10 mouse cellular contexts compared by ENCODE assay signal in genomic region chr2:158510665-158511064, GRCm38 (mm10). TPM values are rescaled to one million over a fixed set of nuclear protein-coding genes. Genes with fewer than 3 reads are reported as not detected.
DNase-seq lines count a peak whose midpoint lies in the region; ATAC-seq and TF ChIP-seq lines count a peak whose summit lies in the region.
"Had no signal": no experiment of that assay in that cellular context is flagged by ENCODE, and none has a peak within 500 bp of the region (broad histone marks: within the 10 kb centered on the region; RNA-seq: fewer than 3 reads in every experiment).

No protein-coding gene starts in this region.

- TF ChIP-seq CTCF in intestine, postnatal 0 days (IDR thresholded peaks at IDR 0.05; ENCODE audit: low read depth): no peak
- no peak for TF ChIP-seq CTCF in left cerebral cortex, adult 2 months (IDR thresholded peaks at IDR 0.05)

- H3K27ac ChIP-seq in intestine, embryonic 14.5 days (ENCODE audit: low read depth): no peak overlapping the region
- no peak overlapping the region for H3K27ac ChIP-seq in intestine, postnatal 0 days (ENCODE audit: low read depth, low read length)
- no peak overlapping the region for H3K27ac ChIP-seq in midbrain, embryonic 11.5 days (ENCODE audit: low read depth, low read length)
- H3K27ac ChIP-seq in left cerebral cortex, adult 2 months: no peak overlapping the region

- H3K4me1 ChIP-seq in intestine, embryonic 14.5 days (replicated peaks; ENCODE audit: control insufficient read depth, insufficient read depth, low read length): no peaks in the 10 kb centered on the region
- no peaks in the 10 kb centered on the region for H3K4me1 ChIP-seq in intestine, postnatal 0 days (replicated peaks; ENCODE audit: control insufficient read depth, insufficient read depth, low read length)
- no peaks in the 10 kb centered on the region for H3K4me1 ChIP-seq in midbrain, embryonic 11.5 days (ENCODE audit: control insufficient read depth, insufficient read depth, low read length)

- H3K9ac ChIP-seq in intestine, embryonic 14.5 days (ENCODE audit: low read length): no peak overlapping the region
- H3K9ac ChIP-seq in intestine, postnatal 0 days (ENCODE audit: low read depth, low read length): no peak overlapping the region
- no peak overlapping the region for H3K9ac ChIP-seq in midbrain, embryonic 11.5 days (ENCODE audit: low read length)

- H3K27me3 ChIP-seq in intestine, embryonic 14.5 days (replicated peaks; ENCODE audit: control insufficient read depth, insufficient read depth, low read length): no peaks in the 10 kb centered on the region
- no peaks in the 10 kb centered on the region for H3K27me3 ChIP-seq in intestine, postnatal 0 days (replicated peaks; ENCODE audit: control insufficient read depth, insufficient read depth, low read length)
- no peaks in the 10 kb centered on the region for H3K27me3 ChIP-seq in midbrain, embryonic 11.5 days (ENCODE audit: control insufficient read depth, insufficient read depth, low read length)

- intact Hi-C loops in left cerebral cortex, adult 2 months (cut with DNase I): no loop called here

- no peak overlapping the region for H3K4me3 ChIP-seq in intestine, embryonic 14.5 days (ENCODE audit: low read depth, low read length)
- no peak overlapping the region for H3K4me3 ChIP-seq in intestine, postnatal 0 days (ENCODE audit: low read depth, low read length)
- no peak overlapping the region for H3K4me3 ChIP-seq in midbrain, embryonic 11.5 days (ENCODE audit: low read depth, low read length)
- H3K4me3 ChIP-seq in left cerebral cortex, adult 2 months: no peak overlapping the region

- no peaks in the 10 kb centered on the region for H3K9me3 ChIP-seq in intestine, embryonic 14.5 days (ENCODE audit: control insufficient read depth, low read length)
- H3K9me3 ChIP-seq in intestine, postnatal 0 days (ENCODE audit: control insufficient read depth): no peaks in the 10 kb centered on the region
- H3K9me3 ChIP-seq in midbrain, embryonic 11.5 days (ENCODE audit: control insufficient read depth, low read length): no peaks in the 10 kb centered on the region
- H3K9me3 ChIP-seq: G1E had no signal

- peak; percentile 63 for ATAC-seq in intestine, embryonic 14.5 days (replicated peaks; ENCODE audit: low FRiP score, low TSS enrichment, low read depth)
- no peak for ATAC-seq in intestine, postnatal 0 days
- ATAC-seq in midbrain, embryonic 11.5 days (ENCODE audit: low FRiP score): no peak

- WGBS in intestine, embryonic 14.5 days: 63% methylated on average over 6 of the region's 6 CpGs
- 49% methylated on average over 6 of the region's 6 CpGs for WGBS in intestine, postnatal 0 days
- 83% methylated on average over 6 of the region's 6 CpGs for WGBS in midbrain, embryonic 11.5 days

- no peaks in the 10 kb centered on the region for H3K36me3 ChIP-seq in intestine, embryonic 14.5 days (ENCODE audit: control insufficient read depth, insufficient read depth, low read length)
- no peaks in the 10 kb centered on the region for H3K36me3 ChIP-seq in intestine, postnatal 0 days (ENCODE audit: control insufficient read depth, insufficient read depth)
- H3K36me3 ChIP-seq in midbrain, embryonic 11.5 days (ENCODE audit: control insufficient read depth, insufficient read depth, low read length): no peaks in the 10 kb centered on the region
- H3K36me3 ChIP-seq: G1E had no signal

- H3K4me2 ChIP-seq in intestine, embryonic 14.5 days (ENCODE audit: low read length): no peak overlapping the region
- H3K4me2 ChIP-seq in intestine, postnatal 0 days (replicated peaks; ENCODE audit: low read depth): no peak overlapping the region
- no peak overlapping the region for H3K4me2 ChIP-seq in midbrain, embryonic 11.5 days

- peak; percentile 58 for DNase-seq in intestine, embryonic 14.5 days (ENCODE audit: low spot score)
- DNase-seq in adrenal gland, postnatal 10 days: peak; percentile 85
- DNase-seq in kidney, postnatal 14 days: peak; percentile 77
- peak; percentile 32 for DNase-seq in skeletal muscle tissue, adult 2 months (ENCODE audit: low read depth, low spot score)
- no peak for DNase-seq in left cerebral cortex, adult 8-10 months (ENCODE audit: low spot score in 2 of 2)
- DNase-seq in midbrain, embryonic 11.5 days (ENCODE audit: low spot score, missing footprints): no peak
- no peak for DNase-seq in left cerebral cortex, adult 2 months (ENCODE audit: extremely low spot score in 1 of 2, low spot score in 2 of 2)

RNA-seq across cellular contexts. Expression of gene Arhgap40, which starts 1.9 kb away (rescaled TPM):
- polyA plus RNA-seq in intestine, embryonic 14.5 days (2014; fragmentation: Nextera tagmentation; extraction: Ambion mirVana): 0.11 and 0.15 TPM in 2 replicates
- polyA plus RNA-seq in intestine, postnatal 0 days (2015; fragmentation: Nextera tagmentation; extraction: Ambion mirVana): not detected in 2 replicates
- total RNA-seq in adrenal gland, postnatal 10 days (2021): not detected
- under 1 TPM in 1 of 4 experiments, not detected in 3; 0.54 TPM for total RNA-seq in left cerebral cortex, adult 8-10 months (2022)
- polyA plus RNA-seq in midbrain, embryonic 11.5 days (2014; fragmentation: Nextera tagmentation; extraction: Ambion mirVana): 0.30 and 0.40 TPM in 2 replicates
- total RNA-seq in left cerebral cortex, adult 2 months (2021): under 1 TPM in 1 of 2 experiments, not detected in 1; 0.52 TPM
- total RNA-seq: G1E; hematopoietic stem cell, adult 5-6 weeks had no signal
- polyA plus RNA-seq: G1E had no signal

RNA-seq across cellular contexts. Expression of gene Adig, which starts 8.3 kb away (rescaled TPM):
- polyA plus RNA-seq in intestine, embryonic 14.5 days (2014; fragmentation: Nextera tagmentation; extraction: Ambion mirVana): not detected in 2 replicates
- not detected in 2 replicates for polyA plus RNA-seq in intestine, postnatal 0 days (2015; fragmentation: Nextera tagmentation; extraction: Ambion mirVana)
- total RNA-seq in adrenal gland, postnatal 10 days (2021): 100 to 1,000 TPM; 157 to 196 TPM
- total RNA-seq in left cerebral cortex, adult 8-10 months (2022): not detected
- polyA plus RNA-seq in midbrain, embryonic 11.5 days (2014; fragmentation: Nextera tagmentation; extraction: Ambion mirVana): not detected in 2 replicates
- total RNA-seq in left cerebral cortex, adult 2 months (2021): not detected
- total RNA-seq: G1E; hematopoietic stem cell, adult 5-6 weeks had no signal
- polyA plus RNA-seq: G1E had no signal

Comparison
In these comparisons a context has a peak if more than half of its experiments do, and no peak if none do; other contexts are left out.
1. DNase-seq: peak in intestine, embryonic 14.5 days (single experiment), adrenal gland, postnatal 10 days (single experiment), kidney, postnatal 14 days (single experiment) and skeletal muscle tissue, adult 2 months (single experiment); none in left cerebral cortex, adult 8-10 months (0 of 2), midbrain, embryonic 11.5 days (single experiment) and left cerebral cortex, adult 2 months (0 of 2).
2. RNA of gene Adig, which starts 8.3 kb away (total RNA-seq): 157 to 196 TPM in adrenal gland, postnatal 10 days; not detected in left cerebral cortex, adult 8-10 months and not detected in left cerebral cortex, adult 2 months; every median in the first group is over 100 times any median in the second.